Mouse (Mus musculus): ENCODE measurements around the gene Vav2.

Vav2 gene

DNA sequence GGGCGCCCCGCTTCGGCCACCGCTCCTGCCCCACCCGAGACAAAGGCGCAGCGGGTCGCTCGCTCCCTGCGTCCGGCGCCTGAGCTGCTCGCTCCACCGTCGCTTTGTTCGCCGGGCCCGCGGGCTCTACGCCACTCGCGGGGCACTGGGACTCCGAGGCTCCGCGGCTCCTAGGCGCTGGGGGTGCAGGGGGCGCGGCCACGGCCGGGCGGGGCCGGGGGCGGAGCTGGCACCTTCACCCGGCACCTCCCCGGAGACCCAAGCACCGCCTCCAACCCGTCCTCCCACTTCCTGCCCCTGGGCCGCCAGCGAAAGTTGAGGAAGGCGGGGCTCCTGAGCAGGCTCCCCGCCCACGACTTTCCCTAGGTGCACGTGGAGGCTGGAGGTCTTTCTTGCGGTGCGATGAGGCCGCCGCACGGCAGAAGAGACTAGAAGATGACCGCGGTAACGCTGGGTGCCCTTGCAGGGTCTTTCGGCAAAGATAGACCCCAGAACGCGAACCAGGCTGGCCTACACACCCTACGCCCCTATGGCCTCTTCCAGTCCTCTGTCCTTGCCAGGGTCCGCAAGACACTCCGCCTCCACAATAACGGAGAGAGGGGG is at the start of gene Vav2:
Gene Vav2, minus strand, starts transcription at position 179 of the 603 bp plus-strand sequence.
- DNase-seq (ENCODE audit: low read depth, low spot score) = peak; percentile 95

DNA sequence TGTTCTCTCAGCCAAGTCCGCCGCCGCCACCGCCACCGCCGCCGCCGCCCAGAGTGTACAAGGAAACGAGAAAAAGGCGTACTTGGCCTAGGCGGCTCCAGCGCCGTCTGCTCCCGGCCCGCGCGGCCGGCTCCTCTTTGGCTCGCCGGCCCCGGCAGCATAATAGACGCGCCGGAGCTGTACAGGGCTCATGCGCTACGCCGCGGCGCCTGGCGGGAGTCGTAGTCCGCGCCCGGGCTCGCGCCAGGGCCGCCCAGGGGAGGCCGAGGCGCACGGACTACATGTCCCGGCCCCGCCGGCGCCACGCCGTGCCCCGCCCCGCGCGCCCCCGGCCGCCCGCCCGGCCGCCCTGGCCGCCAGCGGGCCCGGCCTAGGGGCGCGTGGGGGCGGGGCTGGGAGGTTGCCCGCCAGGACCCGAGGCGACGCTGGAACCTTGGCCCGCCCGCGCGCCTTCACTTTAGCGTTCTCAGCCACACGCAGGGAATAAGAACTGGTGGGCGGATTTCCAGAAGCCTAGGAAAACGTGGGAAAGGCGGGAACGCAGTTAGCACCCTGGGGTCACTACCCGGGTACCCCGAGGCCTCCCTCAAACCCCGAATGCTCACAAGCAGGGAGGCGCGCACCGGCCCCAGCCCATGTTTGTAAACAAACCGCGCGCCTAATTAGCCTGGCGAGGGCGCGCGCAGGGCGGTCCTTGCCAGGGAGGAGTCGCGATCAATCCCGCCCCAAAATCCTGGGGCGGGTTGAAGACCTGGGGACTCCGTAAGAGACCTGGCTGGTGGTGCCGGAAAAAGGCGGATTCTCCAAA is 48.9 kb upstream of the Vav2 start:
- peak; percentile 93 for DNase-seq (ENCODE audit: low read depth, low spot score)

DNA sequence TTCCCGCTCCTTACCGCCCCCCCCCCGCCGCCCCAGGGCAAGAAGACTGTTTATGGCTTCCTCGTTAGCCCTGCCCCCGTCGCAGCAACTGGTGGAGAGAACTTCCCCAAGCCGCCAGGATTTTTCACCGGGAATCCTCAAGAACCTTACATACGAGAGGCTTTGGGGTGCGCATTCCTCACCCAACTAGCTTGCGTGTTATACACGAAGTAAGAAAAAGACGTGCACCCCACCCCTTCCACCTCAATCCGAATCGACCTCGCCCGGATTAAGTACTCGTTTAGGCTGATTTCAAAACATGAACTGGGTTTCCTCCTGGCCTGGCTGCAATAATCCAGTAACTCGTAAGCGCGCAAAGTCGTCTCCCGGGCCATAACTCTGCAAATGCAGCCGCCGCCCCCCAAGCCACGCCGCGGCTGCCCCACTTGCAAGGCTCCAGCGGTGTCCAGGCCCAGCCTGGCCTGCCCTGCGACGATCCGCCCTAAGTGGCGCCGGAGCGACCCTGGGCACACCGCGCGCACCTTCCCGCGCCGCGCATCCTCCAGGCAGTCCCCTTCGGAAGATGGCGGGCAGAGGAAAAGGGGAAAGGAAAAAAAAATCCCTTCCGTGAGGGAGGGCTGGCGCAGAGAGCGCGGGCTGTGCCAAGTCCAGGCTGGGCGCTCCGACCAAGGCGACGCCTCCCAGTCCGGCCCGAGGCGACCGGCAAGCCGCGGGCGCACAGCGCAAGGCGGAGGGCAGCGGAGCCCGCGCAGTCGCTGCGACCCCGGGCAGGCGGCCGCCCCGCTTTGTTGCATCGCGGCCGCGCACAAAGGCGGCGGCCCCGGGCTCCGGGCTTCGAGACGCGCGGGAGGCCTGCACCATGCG is 48.0 kb upstream of the Vav2 start:
- peak; percentile 59 for DNase-seq (ENCODE audit: low read depth, low spot score)

DNA sequence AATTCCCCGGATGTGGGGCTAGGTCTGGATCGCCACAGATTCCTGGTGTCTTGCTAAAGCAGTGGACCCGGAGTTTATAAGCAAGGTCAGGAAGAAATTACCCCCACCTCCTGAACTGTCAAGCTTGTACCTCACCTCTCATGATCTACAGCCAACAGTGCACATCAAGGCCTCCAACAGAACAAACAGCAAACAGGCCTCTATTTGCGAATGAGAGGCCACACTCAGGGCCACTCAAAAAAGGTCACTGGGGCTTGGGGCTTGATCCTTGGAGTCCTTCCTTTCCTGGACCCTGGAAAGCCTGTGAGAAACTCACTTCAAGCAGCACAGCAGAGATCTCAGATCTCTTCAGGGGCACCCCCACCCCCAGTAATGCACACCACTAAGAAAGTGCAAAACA is 47.1 kb upstream of the Vav2 start:
- no peak for DNase-seq (ENCODE audit: low read depth, low spot score)

DNA sequence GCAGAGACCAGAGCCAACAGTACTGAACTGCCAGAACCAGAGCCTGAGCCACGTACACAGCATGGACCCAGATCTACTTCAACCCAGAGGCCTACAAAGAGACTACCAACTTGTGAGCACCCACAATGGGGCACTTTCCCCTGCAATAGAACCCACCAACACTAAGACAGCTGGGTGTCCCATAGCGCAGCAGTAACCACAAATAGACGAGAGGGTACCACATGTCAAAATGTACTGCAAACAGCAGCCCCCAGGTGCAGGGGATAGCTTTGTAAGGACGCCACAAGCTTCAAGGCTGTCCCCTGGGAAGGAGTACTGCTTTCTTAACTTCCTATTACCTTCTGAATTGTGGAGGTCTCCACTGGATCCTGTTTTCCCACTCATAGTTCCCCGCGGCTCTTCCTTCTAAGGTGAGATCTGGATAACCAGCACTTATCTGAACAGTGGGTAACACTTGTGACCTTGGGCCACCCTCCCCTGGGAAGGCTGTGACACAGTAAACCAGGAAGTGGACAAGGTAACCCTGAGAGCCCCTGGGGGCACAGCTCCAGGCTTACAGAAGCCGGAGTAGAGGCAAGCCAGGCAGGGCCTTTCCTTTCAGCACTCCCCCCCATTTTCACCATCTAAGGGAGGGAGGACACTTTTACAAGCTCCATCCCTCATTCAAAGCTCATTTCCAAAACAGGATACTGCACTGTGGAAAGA is 46.4 kb upstream of the Vav2 start:
- peak; percentile 32 for DNase-seq (ENCODE audit: low read depth, low spot score)

DNA sequence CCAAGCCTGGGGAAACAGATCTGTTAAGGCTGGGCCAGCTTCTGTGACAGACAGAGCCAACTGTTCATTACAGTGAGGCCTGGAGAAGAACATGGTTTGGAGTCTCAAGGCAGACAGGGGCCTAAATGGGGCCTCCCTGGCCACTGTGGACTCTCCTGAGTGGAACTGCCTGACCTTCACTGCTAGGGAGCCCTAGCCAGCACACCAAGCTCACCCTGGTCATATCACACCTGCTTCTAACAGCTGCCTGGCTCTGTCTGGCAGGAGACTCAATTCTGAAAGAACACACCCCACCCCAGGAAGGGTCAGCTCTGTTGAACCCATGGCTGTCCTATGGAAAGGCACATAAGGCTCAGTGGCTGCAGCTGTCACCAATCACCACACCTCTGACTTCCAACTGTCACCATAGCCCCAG is 44.3 kb upstream of the Vav2 start:
- DNase-seq (ENCODE audit: low read depth, low spot score) = no peak

DNA sequence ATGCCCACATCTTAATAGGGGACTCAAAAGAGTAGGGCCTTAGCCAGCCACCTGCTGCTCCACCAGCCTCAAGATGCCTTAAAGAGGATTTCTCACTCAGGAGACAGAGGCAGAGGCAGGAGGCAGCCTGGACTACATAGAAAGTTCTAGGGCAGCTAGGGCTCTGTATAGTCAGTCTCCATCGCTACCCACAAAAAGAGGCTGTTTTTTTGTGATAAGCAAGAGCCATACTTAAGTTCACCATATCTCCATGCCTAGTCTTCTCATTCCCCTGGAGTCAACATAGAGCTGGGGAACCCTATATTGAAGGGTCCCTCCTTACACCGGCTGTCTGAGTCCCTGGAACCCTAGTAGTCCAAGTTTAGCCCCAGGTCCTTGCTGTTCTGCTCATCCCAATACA is 43.7 kb upstream of the Vav2 start:
- DNase-seq (ENCODE audit: low read depth, low spot score) = no peak

DNA sequence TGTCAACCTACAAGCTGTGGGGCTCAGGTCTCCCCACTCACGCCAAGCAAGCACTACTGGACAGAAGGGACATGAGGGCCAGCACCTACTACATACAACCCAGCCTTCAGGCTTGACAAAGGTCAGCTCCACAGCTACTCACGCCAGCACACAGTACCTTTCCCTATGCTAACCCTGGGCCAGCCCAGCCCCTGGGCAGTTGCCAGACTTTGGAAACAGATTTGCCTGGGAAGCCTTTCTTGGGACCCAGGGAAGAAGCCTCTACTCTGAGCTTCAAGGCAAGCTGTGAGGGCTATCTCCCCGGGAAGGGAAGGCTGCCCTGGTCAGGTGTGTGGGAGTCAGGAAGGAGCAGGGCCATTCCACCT is 43.1 kb upstream of the Vav2 start:
- DNase-seq (ENCODE audit: low read depth, low spot score) = no peak

DNA sequence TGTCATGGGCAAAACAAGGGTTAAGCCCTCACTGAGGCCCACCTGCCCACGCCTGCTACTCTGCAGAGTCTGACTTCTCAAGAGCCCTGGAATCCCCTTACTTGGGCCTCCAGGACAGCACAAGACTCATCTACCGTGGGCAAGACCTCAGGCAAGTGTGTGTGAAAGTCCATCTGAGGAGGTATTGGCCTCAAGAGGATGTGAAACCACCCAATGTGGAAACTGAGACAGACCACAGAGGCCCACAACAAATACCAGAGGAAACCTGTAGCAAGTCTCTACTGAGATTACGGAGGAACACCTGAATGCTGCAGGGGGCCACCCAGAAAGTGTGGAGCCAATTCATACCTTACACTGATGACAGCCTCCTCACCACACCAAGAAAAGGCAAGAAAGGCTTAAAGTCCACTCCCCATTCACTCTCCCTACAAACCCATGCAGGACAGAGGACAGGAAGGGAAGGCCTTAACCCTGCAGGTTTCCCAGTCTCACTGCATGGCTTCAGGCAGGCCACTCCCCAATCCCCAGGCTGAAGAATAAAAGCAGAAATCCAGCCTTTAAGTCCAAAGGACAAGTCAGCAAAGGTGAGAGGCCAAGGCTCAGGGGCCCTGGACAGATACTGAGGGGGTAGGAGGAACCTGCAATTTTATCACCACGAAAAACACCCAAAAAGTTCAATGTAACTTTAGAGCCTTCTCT is 42.6 kb upstream of the Vav2 start:
- no peak for DNase-seq (ENCODE audit: low read depth, low spot score)

DNA sequence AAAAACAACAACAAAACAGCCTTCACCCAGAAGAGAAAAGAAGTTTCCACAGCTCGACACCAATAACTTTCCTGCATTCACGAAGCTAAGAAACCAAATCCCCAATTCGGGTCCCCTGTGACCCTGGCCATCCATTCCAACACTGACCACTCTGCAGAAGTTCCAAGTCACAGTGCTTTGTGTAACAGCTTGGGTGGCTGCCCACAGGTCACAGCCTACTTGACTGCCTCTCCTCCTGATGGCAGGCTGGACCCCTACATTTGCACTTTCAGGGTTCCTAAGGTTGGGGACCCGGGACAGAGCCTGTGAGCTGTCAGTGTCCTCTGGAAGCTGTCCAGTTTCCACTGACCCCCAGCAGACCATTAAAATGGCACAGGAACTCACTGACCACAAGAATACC is 36.1 kb upstream of the Vav2 start:
- no peak for DNase-seq (ENCODE audit: low read depth, low spot score)

DNA sequence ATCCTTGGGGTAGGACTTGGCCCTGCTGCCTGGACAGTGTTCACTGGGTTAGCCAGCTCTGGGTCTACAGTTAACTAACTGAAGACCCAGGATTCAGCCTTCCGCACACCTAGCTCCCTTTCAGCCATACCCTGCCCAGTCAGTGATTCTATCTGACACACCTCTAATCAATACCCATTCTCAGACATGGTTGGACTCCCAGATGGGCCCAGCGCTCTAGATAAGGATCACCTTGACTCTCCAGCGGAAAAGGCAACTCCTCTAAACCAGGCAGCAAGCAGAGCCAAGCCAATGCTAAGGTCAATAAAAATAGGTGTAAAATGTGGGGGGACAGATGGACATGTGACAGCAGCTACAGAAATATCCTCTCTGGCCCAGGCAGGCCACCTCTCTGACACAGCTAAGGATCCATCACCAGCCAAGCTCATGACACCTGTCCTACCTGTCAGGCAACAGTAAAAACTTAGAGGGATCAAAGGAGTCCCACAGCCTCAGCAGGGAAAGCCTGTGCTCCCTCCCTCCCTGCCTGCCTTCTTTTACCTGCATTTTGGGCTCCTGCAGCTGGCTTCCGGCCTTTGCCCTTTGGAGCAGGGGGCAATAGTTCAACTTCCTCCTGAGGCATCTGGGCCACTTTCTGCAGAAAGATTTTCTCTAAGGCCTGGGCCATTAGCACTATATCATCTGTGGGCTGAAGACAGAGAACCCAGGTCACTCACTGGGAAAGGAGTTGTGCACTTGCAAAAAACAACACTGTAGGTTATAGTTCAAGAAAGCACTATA is 35.2 kb upstream of the Vav2 start:
- no peak for DNase-seq (ENCODE audit: low read depth, low spot score)

DNA sequence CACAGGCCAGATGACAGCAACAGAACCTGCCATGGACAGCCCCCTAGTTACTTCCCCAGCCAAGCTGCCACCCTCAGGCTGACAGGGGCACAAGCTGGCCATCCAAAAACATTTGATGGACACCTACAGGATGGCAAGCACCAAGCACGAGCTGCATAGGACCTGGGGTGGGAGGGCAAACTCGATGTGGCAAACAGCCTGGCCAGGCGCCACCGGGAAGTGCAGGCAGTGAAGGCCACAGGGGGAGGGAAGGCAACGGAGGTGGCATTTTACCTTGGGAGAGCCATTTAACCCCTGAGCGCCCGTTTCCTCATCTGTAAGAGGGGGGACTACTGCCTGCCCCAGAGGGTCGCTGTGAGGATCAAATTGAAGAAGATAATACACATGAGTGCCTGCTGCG is 33.8 kb upstream of the Vav2 start:
- no peak for DNase-seq (ENCODE audit: low read depth, low spot score)

DNA sequence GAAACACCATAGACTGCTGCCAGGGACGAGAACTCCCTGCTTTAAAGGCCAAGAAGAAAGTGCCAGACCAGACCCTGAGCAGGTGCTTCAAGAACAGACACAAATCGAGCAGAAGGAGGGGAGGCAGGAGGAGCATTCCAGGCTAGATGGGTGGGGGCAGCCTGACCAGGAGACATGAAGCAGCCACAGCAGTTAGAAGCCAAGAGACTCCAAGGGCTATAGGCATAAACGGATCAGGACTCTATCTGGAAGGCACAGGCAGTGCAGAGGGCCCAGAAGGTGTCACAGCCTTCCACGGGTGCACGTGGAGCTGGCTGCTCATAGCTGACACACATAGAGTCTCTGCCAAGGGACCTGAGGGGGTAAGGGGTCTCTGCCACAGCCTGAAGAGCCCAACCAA is 33.3 kb upstream of the Vav2 start:
- DNase-seq (ENCODE audit: low read depth, low spot score) = no peak

DNA sequence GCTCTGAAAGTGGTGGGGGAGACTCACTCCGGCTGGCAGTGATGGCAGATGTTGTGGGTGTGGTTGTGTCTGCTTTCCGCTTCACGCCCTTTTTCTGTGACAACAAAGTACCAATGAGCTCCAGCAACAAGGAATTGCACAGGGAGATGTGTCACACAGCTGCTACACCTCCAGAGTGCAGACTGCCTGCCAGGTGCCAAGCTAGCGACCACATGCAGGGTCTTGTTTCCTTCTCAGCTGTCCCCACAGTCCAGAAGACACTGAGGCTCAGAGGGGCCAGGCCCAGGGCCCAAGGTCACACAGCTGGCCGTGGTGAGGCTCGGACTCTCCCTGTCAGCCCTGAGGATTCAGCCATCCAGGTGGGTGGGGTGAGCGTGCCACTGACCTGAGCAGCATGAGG is 32.9 kb upstream of the Vav2 start:
- DNase-seq (ENCODE audit: low read depth, low spot score) = no peak

DNA sequence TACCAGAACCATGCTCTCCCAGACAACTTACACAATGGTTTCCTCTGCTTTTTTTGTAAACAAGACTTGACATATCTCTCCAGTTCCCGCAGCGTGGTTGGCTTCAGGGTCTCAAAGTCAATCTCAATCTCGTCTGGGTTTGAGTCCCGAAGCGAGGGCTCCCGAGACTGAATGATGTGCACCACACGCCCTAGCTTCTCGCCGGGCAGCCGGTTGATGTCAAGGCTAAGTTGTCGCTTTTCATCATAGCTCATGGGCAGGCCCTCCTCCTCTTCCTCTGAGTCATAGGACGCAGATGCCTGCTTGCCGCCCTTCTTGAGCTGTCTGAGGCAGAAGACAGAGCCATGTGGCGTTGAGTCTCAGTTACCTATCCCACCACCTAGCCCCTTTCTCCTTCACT is 23.4 kb upstream of the Vav2 start:
- no peak for DNase-seq (ENCODE audit: low read depth, low spot score)

DNA sequence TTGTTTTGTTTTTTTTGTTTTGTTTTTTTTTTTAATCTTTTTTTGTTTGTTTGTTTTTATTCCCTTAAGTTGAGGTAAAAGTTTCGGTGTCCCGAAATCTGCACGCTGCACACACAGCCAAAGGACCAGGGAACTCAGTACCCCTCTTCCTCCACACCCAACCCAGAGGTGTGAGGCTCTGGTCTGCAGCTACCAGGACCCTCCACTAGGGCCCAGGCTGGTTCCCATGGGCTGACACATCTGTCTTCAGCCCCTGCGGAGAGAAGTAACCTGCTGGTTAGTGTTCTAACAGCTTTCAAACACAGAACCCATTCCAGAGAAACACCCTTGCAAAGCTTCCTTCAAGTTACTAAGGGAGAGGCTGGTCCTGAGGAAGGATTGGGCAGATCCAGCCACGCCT is 20.9 kb upstream of the Vav2 start:
- DNase-seq (ENCODE audit: low read depth, low spot score) = peak; percentile 69

DNA sequence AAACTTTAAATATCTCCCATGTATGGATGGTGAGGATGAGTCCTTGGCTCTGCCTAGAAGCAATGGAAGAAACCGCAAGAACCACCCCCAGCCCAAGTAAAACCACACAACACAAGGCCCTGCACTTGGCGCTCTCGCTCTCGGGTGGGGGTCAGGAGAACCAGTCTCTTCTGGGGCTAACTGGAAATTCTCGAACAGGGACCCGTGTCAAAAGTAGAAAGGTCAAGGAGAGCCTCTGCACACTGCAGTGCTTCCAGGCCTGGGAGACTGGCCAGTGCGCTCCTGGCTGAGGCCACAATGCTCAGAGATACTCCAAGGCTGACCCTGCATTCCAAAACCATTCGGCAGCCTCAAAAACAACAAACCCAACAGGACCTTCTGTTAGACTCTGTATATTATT is 20.0 kb upstream of the Vav2 start:
- DNase-seq (ENCODE audit: low read depth, low spot score) = no peak

DNA sequence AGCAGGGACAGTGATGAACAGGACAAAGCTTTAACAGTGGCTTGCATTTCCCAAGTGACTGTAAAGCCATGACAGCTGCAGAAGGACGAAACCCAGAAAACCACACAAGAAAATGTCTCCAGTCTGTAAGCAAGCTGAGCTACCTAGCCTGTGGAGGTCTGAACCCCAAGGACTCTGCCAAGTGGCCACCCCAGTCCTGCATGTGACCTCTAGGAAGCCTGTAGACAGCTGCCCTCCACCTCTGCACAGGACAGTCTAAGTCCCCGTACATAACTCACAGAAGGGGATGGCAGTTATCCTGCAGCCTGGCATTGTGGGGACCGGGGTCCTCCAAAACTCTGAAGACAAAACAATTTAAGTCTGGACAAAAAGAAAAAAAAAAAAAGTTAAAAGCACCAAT is 19.1 kb upstream of the Vav2 start:
- no peak for DNase-seq (ENCODE audit: low read depth, low spot score)

DNA sequence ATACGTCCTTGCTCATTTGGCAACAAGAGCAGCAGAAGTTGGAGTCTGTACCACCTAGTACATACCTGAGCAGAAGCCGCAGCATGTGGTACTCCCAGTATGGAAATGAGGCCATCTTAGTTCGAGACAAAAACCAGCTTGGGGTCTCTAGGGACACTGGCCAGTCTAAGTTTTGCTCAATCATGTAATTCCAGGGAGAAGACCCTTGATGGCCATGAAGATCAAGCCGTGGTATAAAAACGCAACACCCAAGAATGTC is 16.5 kb upstream of the Vav2 start:
- DNase-seq (ENCODE audit: low read depth, low spot score) = no peak

DNA sequence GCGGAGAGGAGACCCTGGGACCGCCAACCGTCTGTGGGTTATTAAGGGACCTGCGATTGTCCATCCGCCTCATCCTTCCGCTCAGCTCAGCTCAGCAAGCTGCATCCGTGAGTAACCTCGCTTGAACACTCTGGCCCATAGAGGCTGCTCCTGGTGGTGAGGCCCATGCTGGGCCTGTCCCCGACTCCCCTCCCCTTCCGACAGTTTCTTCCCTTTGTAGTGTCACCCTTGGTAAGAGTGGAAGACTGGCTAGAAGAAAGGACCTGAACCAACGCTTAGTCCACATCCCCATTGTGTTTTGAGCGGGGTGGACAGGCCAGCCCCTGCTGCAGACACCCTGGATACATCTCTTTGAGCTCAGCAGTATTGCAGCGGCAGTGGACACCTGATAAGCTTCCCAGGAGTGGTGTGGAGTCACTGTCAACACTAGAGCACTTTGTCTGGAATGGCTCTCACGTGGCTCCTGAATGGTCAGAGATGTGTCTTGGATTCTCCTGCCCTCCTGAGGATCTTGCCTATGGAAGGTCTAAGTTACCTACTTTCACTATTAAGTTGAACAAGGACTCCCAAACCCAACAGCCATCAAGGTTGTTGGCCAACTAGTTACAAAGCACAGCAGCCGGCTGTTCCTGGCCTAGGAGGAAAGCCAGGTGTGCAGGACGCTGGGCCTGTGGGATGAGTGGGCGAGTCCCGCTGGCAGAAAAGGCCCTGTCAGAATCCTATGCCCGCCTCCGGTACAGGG is 16.0 kb upstream of the Vav2 start:
- no peak for DNase-seq (ENCODE audit: low read depth, low spot score)

All from R1 (cell line).